Mouse (Mus musculus): ENCODE data around the gene Gm20219.

- TF ChIP-seq TAL1 (IDR thresholded peaks at IDR 0.05; ENCODE audit: low read length) (no peak), GATA1 (IDR thresholded peaks at IDR 0.05; ENCODE audit: low read length) (no peak)
Observed at GRCm38 (mm10) chr17:56592553-56592952, 38.4 kb upstream of the Gm20219 start.

Data from erythroblast, embryonic 14.5 days (primary cell).